Mouse (Mus musculus) urinary bladder, postnatal 14 days (tissue): ENCODE measurements at regions not wholly inside any gene's neighbourhood (a gene's known extent, or its start where the extent isn't known, plus 50 kb on each side); places are given as distances from the start of the nearest gene placed in this dataset.

Experiments
- DNase-seq: peaks from one replicate; pipeline ENCODE4 v3.0.0; 2021; ENCODE audit warnings: low spot score

GRCm38 (mm10) chr17:9995321-9995720 lies 324.3 kb downstream of the Qk start:
- DNase-seq, result no peak

- no peak for DNase-seq
Observed at GRCm38 (mm10) chr17:9990744-9991143, 321.2 kb upstream of the Pabpc6 start.

- no peak for DNase-seq
Observed at GRCm38 (mm10) chr17:9981273-9981672, 311.8 kb upstream of the Pabpc6 start.

- no peak for DNase-seq
Observed at GRCm38 (mm10) chr17:9976866-9977421, 307.4 kb upstream of the Pabpc6 start.

- DNase-seq, result no peak
Observed at GRCm38 (mm10) chr17:9975995-9976394, 306.5 kb upstream of the Pabpc6 start.

GRCm38 (mm10) chr17:9975153-9975552 lies 305.6 kb upstream of the Pabpc6 start:
- DNase-seq, result no peak

- no peak for DNase-seq
Observed at GRCm38 (mm10) chr17:9967988-9968387, 298.5 kb upstream of the Pabpc6 start.

- no peak for DNase-seq
Observed at GRCm38 (mm10) chr17:9962893-9963436, 293.4 kb upstream of the Pabpc6 start.

GRCm38 (mm10) chr17:9948985-9949667 lies 279.6 kb upstream of the Pabpc6 start:
- DNase-seq, result no peak

GRCm38 (mm10) chr17:9947609-9948008 lies 278.1 kb upstream of the Pabpc6 start:
- DNase-seq, result no peak

- no peak for DNase-seq
Observed at GRCm38 (mm10) chr17:9944513-9944912, 275.0 kb upstream of the Pabpc6 start.

- no peak for DNase-seq
Observed at GRCm38 (mm10) chr17:9942171-9942570, 272.7 kb upstream of the Pabpc6 start.

- no peak for DNase-seq
Observed at GRCm38 (mm10) chr17:9939576-9939975, 270.1 kb upstream of the Pabpc6 start.

- DNase-seq, result no peak
Observed at GRCm38 (mm10) chr17:9938426-9938825, 268.9 kb upstream of the Pabpc6 start.

GRCm38 (mm10) chr17:9937211-9937610 lies 267.7 kb upstream of the Pabpc6 start:
- no peak for DNase-seq

- DNase-seq, result no peak
Observed at GRCm38 (mm10) chr17:9932186-9932585, 262.7 kb upstream of the Pabpc6 start.

- DNase-seq, result no peak
Observed at GRCm38 (mm10) chr17:9931526-9931925, 262.0 kb upstream of the Pabpc6 start.

- DNase-seq, result no peak
Observed at GRCm38 (mm10) chr17:9929448-9930088, 260.1 kb upstream of the Pabpc6 start.

- DNase-seq, result no peak
Observed at GRCm38 (mm10) chr17:9927724-9928123, 258.2 kb upstream of the Pabpc6 start.

GRCm38 (mm10) chr17:9926308-9926707 lies 256.8 kb upstream of the Pabpc6 start:
- DNase-seq, result no peak

GRCm38 (mm10) chr17:9921326-9921725 lies 251.8 kb upstream of the Pabpc6 start:
- DNase-seq, result no peak

GRCm38 (mm10) chr17:9917031-9917430 lies 247.5 kb upstream of the Pabpc6 start:
- no peak for DNase-seq

GRCm38 (mm10) chr17:9910856-9911255 lies 241.3 kb upstream of the Pabpc6 start:
- no peak for DNase-seq
